Mouse (Mus musculus): ENCODE results near the gene Efr3b. TPM values are rescaled to one million over a fixed set of nuclear protein-coding genes. Genes with fewer than 3 reads are reported as not detected.
"Not testable (repeated sequence)": the region's sequence is repeated elsewhere in the genome, so short reads cannot be mapped to it uniquely, and the experiment has no call there.

Efr3b gene
- polyA plus RNA-seq, 1 experiment: 0.97 TPM

- H3K4me1 ChIP-seq (ENCODE audit: control insufficient read depth, insufficient read depth, insufficient read length): no peaks in the 10 kb centered on the region
- no peaks in the 10 kb centered on the region for H3K27me3 ChIP-seq (ENCODE audit: control insufficient read depth, insufficient read depth, low read length)
- TF ChIP-seq POLR2A (IDR thresholded peaks at IDR 0.05; ENCODE audit: low read depth, low read length) (no peak), CTCF (IDR thresholded peaks at IDR 0.05; ENCODE audit: extremely low read depth, insufficient read depth, insufficient read length, insufficient replicate concordance) (no peak)
- H3K36me3 ChIP-seq (ENCODE audit: control insufficient read depth, insufficient read depth, low read length): no peaks in the 10 kb centered on the region
- no peak overlapping the region for H3K4me3 ChIP-seq (ENCODE audit: extremely low read depth, insufficient read depth, insufficient read length)
- DNase-seq (ENCODE audit: low read depth in 1 of 2, low spot score in 2 of 2): no peak
- WGBS: 75% methylated on average over 6 of the region's 6 CpGs
- H3K27ac ChIP-seq (ENCODE audit: insufficient read depth, low read length): no peak overlapping the region
These were observed 91.2 kb downstream of the Efr3b start for GRCm38 (mm10) chr12:3947503-3947902.

GRCm38 (mm10) chr12:3944454-3945073 lies 94.2 kb downstream of the Efr3b start:
- TF ChIP-seq CTCF (IDR thresholded peaks at IDR 0.05; ENCODE audit: extremely low read depth, insufficient read depth, insufficient read length, insufficient replicate concordance) (no peak), POLR2A (IDR thresholded peaks at IDR 0.05; ENCODE audit: low read depth, low read length) (no peak)
- Histone ChIP-seq H3K4me1 (ENCODE audit: control insufficient read depth, insufficient read depth, insufficient read length) (no peaks in the 10 kb centered on the region), H3K27ac (ENCODE audit: insufficient read depth, low read length) (no peak overlapping the region), H3K27me3 (ENCODE audit: control insufficient read depth, insufficient read depth, low read length) (no peaks in the 10 kb centered on the region), H3K36me3 (ENCODE audit: control insufficient read depth, insufficient read depth, low read length) (no peaks in the 10 kb centered on the region), H3K4me3 (ENCODE audit: extremely low read depth, insufficient read depth, insufficient read length) (no peak overlapping the region)
- no peak for DNase-seq (ENCODE audit: low read depth in 1 of 2, low spot score in 2 of 2)
- 87% methylated on average over 4 of the region's 4 CpGs for WGBS

GRCm38 (mm10) chr12:3942026-3942425 lies 96.7 kb downstream of the Efr3b start:
- 76% methylated on average over 11 of the region's 11 CpGs for WGBS
- Histone ChIP-seq H3K27me3 (ENCODE audit: control insufficient read depth, insufficient read depth, low read length) (no peaks in the 10 kb centered on the region), H3K27ac (ENCODE audit: insufficient read depth, low read length) (no peak overlapping the region), H3K4me3 (ENCODE audit: extremely low read depth, insufficient read depth, insufficient read length) (no peak overlapping the region), H3K36me3 (ENCODE audit: control insufficient read depth, insufficient read depth, low read length) (no peaks in the 10 kb centered on the region), H3K4me1 (ENCODE audit: control insufficient read depth, insufficient read depth, insufficient read length) (no peaks in the 10 kb centered on the region)
- no peak for TF ChIP-seq POLR2A (IDR thresholded peaks at IDR 0.05; ENCODE audit: low read depth, low read length)
- no peak for TF ChIP-seq CTCF (IDR thresholded peaks at IDR 0.05; ENCODE audit: extremely low read depth, insufficient read depth, insufficient read length, insufficient replicate concordance)
- DNase-seq (ENCODE audit: low read depth in 1 of 2, low spot score in 2 of 2): no peak

- not testable (repeated sequence) for DNase-seq (ENCODE audit: low read depth in 1 of 2, low spot score in 2 of 2); H3K36me3 ChIP-seq (ENCODE audit: control insufficient read depth, insufficient read depth, low read length); H3K27ac ChIP-seq (ENCODE audit: insufficient read depth, low read length); H3K4me1 ChIP-seq (ENCODE audit: control insufficient read depth, insufficient read depth, insufficient read length); H3K4me3 ChIP-seq (ENCODE audit: extremely low read depth, insufficient read depth, insufficient read length); H3K27me3 ChIP-seq (ENCODE audit: control insufficient read depth, insufficient read depth, low read length)
- WGBS: 94% methylated on average over 38 of the region's 47 CpGs
These were observed 108.4 kb downstream of the Efr3b start for GRCm38 (mm10) chr12:3930090-3930865.

GRCm38 (mm10) chr12:3928841-3929240 lies 109.9 kb downstream of the Efr3b start:
- DNase-seq (ENCODE audit: low read depth in 1 of 2, low spot score in 2 of 2): no peak
- Histone ChIP-seq H3K27me3 (ENCODE audit: control insufficient read depth, insufficient read depth, low read length) (no peaks in the 10 kb centered on the region), H3K27ac (ENCODE audit: insufficient read depth, low read length) (no peak overlapping the region), H3K36me3 (ENCODE audit: control insufficient read depth, insufficient read depth, low read length) (no peaks in the 10 kb centered on the region), H3K4me1 (ENCODE audit: control insufficient read depth, insufficient read depth, insufficient read length) (no peaks in the 10 kb centered on the region), H3K4me3 (ENCODE audit: extremely low read depth, insufficient read depth, insufficient read length) (no peak overlapping the region)
- 73% methylated on average over 3 of the region's 3 CpGs for WGBS
- TF ChIP-seq POLR2A (IDR thresholded peaks at IDR 0.05; ENCODE audit: low read depth, low read length) (no peak), CTCF (IDR thresholded peaks at IDR 0.05; ENCODE audit: extremely low read depth, insufficient read depth, insufficient read length, insufficient replicate concordance) (no peak)

GRCm38 (mm10) chr12:3926127-3926526 lies 112.6 kb downstream of the Efr3b start:
- WGBS: 0% methylated on average over 1 of the region's 1 CpGs

GRCm38 (mm10) chr12:3919423-3919822 lies 119.3 kb downstream of the Efr3b start:
- 92% methylated on average over 3 of the region's 3 CpGs for WGBS

More at GRCm38 (mm10) chr12:3926127-3926526, 112.6 kb downstream of the Efr3b start:
- peak; percentile 21 to 64 for DNase-seq (ENCODE audit: low read depth in 1 of 2, low spot score in 2 of 2)
- Histone ChIP-seq H3K27ac (ENCODE audit: insufficient read depth, low read length) (no peak overlapping the region), H3K4me3 (ENCODE audit: extremely low read depth, insufficient read depth, insufficient read length) (no peak overlapping the region), H3K27me3 (ENCODE audit: control insufficient read depth, insufficient read depth, low read length) (no peaks in the 10 kb centered on the region), H3K4me1 (ENCODE audit: control insufficient read depth, insufficient read depth, insufficient read length) (no peaks in the 10 kb centered on the region), H3K36me3 (ENCODE audit: control insufficient read depth, insufficient read depth, low read length) (no peaks in the 10 kb centered on the region)
- peak; percentile 44; the same call in 1 of the 2 replicates for TF ChIP-seq CTCF (IDR thresholded peaks at IDR 0.05; ENCODE audit: extremely low read depth, insufficient read depth, insufficient read length, insufficient replicate concordance)
- TF ChIP-seq POLR2A (IDR thresholded peaks at IDR 0.05; ENCODE audit: low read depth, low read length): no peak

More at GRCm38 (mm10) chr12:3919423-3919822, 119.3 kb downstream of the Efr3b start:
- H3K36me3 ChIP-seq (ENCODE audit: control insufficient read depth, insufficient read depth, low read length): no peaks in the 10 kb centered on the region; the same call in 1 of the 2 replicates
- H3K4me1 ChIP-seq (ENCODE audit: control insufficient read depth, insufficient read depth, insufficient read length): no peaks in the 10 kb centered on the region; the same call in 1 of the 2 replicates
- no peak overlapping the region for H3K4me3 ChIP-seq (ENCODE audit: extremely low read depth, insufficient read depth, insufficient read length)
- H3K27ac ChIP-seq (ENCODE audit: insufficient read depth, low read length): no peak overlapping the region
- TF ChIP-seq POLR2A (IDR thresholded peaks at IDR 0.05; ENCODE audit: low read depth, low read length) (no peak), CTCF (IDR thresholded peaks at IDR 0.05; ENCODE audit: extremely low read depth, insufficient read depth, insufficient read length, insufficient replicate concordance) (no peak)
- no peaks in the 10 kb centered on the region for H3K27me3 ChIP-seq (ENCODE audit: control insufficient read depth, insufficient read depth, low read length)
- DNase-seq (ENCODE audit: low read depth in 1 of 2, low spot score in 2 of 2): no peak

All from spleen, adult 2 months (tissue).